Mouse (Mus musculus) limb, embryonic 13.5 days (tissue): ENCODE data around the gene Utp15. TPM values are rescaled to one million over a fixed set of nuclear protein-coding genes. Genes with fewer than 3 reads are reported as not detected.

Experiments
- ATAC-seq: fragments of 200-750 bp; cut with Nextera tagmentation; 2 replicates; pipeline ENCODE4 v1.8.0; 2017; ENCODE audit warnings: low read depth, moderate number of reproducible peaks, moderate TSS enrichment; ENCODE audit not compliant: low FRiP score
- H3K27ac ChIP-seq: fragments of 300-500 bp; sonication (generic); 2 replicates; pipeline ENCODE4 v1.5.1; 2015; ENCODE audit warnings: inconsistent platforms, mild to moderate bottlenecking, moderate library complexity
- H3K27me3 ChIP-seq: fragments of 300-500 bp; sonication (generic); 2 replicates; pipeline ENCODE4 v1.6.1; 2015; ENCODE audit warnings: mild to moderate bottlenecking, inconsistent platforms
- H3K36me3 ChIP-seq: fragments of 300-500 bp; sonication (generic); 2 replicates; pipeline ENCODE4 v1.6.1; 2015; ENCODE audit warnings: inconsistent platforms, mild to moderate bottlenecking, moderate library complexity
- H3K4me1 ChIP-seq: fragments of 300-500 bp; sonication (generic); 2 replicates; pipeline ENCODE4 v1.6.1; 2015; ENCODE audit warnings: inconsistent platforms
- H3K4me2 ChIP-seq: fragments of 300-500 bp; sonication (generic); replicated peaks from 2 replicates; pipeline ENCODE4 v1.6.1; 2015; ENCODE audit warnings: inconsistent platforms, mild to moderate bottlenecking, moderate library complexity
- H3K4me3 ChIP-seq: fragments of 300-500 bp; sonication (generic); 2 replicates; pipeline ENCODE4 v1.5.1; 2015; ENCODE audit warnings: moderate library complexity, mild to moderate bottlenecking, inconsistent platforms
- H3K9ac ChIP-seq: fragments of 300-500 bp; sonication (generic); 2 replicates; pipeline ENCODE4 v1.6.1; 2015; ENCODE audit warnings: mild to moderate bottlenecking, inconsistent platforms
- H3K9me3 ChIP-seq: fragments of 300-500 bp; sonication (generic); 2 replicates; pipeline ENCODE4 v1.6.1; 2016; ENCODE audit warnings: inconsistent platforms
- WGBS: fragments of 180-500 bp; shearing (Covaris S2); methylation state at CpG from one replicate; pipeline ENCODE4 v1.1.7; 2015; 5-methylcytosine and 5-hydroxymethylcytosine counted together
- polyA plus RNA-seq: library from polyadenylated mRNA; unstranded; fragments of >200 nt; fragmentation: Nextera tagmentation; extraction: Ambion mirVana; gene quantifications from 2 replicates; pipeline ENCODE4 v1.2.1, GENCODE M21; 2015

Gene Utp15
- polyA plus RNA-seq, 1 experiment from 2014 or later, result 33.8 TPM

DNA sequence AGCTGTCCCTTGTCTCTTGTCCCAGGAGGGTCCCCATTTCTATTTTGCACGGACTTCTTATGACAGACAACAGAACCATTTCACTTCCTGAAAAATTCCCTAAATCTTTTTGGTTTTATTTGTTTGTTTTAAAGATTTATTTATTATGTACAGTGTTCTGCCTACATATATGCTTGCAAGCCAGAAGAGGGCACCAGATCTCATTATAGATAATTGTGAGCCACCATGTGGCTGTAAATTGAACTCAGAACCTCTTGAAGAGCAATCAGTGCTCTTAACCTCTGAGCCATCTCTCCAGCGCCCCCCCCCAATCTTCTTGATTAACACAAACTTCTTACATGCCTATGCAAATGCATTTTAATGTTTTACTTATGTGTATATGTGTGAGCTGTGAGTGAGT lies 27.9 kb upstream of the Utp15 start:
- H3K27me3 ChIP-seq, result no peaks in the 10 kb centered on the region
- H3K9ac ChIP-seq, result no peak overlapping the region
- H3K36me3 ChIP-seq, result no peaks in the 10 kb centered on the region
- H3K9me3 ChIP-seq, result 0 out of 2 replicates have a peak, but pooled peaks cover 3% of the 10 kb centered on the region
- no peaks in the 10 kb centered on the region for H3K4me1 ChIP-seq
- H3K27ac ChIP-seq, result no peak overlapping the region
- 37% methylated on average over 2 of the region's 2 CpGs for WGBS
- no peak for ATAC-seq
- H3K4me3 ChIP-seq, result no peak overlapping the region
- no peak overlapping the region for H3K4me2 ChIP-seq

DNA sequence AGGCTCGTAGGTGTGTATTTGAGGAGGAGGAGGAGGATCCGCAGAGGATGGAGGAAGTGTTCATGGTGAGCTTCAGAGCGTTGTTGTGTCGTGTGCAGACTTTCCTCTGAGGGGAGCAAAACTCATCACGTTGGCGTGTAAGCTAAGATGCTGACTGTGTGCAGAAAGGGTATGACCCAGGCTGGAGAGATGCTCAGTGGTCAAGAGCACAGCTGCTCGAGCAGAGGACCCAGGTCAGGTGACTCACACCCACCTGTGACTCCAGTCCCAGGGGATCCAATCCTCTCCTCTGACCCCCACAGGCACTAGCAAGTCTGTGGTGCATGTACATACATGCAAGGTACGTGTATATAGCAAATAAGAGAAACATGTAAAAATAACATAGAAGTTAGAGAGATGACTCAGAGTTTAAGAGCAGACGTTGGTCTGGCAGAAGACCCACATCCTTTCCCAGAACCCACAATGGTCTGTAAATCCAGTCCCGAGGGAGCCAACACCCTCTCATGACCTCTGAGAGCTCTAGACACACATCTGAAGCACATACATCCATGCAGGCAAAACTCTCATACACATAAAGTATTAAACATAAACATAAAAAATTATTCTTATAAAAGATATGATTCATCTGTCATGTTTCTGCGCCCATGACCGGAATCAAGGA lies 18.3 kb upstream of the Utp15 start:
- H3K9me3 ChIP-seq, result no peaks in the 10 kb centered on the region
- no peaks in the 10 kb centered on the region for H3K4me1 ChIP-seq
- no peak overlapping the region for H3K4me3 ChIP-seq
- H3K9ac ChIP-seq, result no peak overlapping the region
- no peak overlapping the region for H3K27ac ChIP-seq
- no peaks in the 10 kb centered on the region for H3K36me3 ChIP-seq
- H3K27me3 ChIP-seq, result no peaks in the 10 kb centered on the region
- no peak overlapping the region for H3K4me2 ChIP-seq
- ATAC-seq, result no peak
- 76% methylated on average over 12 of the region's 12 CpGs for WGBS

DNA sequence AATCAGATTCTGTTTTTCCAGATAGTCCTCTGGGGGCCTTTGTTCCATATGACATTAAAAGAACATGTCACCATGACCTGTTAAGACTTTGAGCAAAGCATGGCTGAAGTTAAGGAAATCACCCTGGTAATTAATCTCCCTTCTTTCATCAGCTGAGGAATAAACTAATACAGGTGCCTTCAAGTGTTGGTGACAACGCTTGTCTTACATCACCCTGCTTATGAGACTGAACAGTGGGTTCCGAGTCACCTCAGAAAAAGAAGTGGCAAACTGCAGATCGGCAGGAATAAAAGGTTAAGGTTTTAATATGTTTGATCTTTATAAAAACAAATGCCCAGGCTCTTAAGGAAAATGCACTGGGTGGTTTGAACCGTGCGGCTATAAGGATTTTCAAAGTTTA lies 16.8 kb upstream of the Utp15 start, which contains the start of gene Gm21976:
Gm21976 (plus strand) TSS at position 202 of the 400 bp plus-strand sequence.
- Histone ChIP-seq H3K4me2 (no peak within 1 kb of the TSS), H3K9ac (no peak within 1 kb of the TSS), H3K9me3 (no peaks in the 10 kb centered on the region), H3K27ac (no peak within 1 kb of the TSS), H3K36me3 (peaks cover 6% of the 10 kb centered on the region; the same call in 1 of the 2 replicates), H3K4me3 (no peak within 1 kb of the TSS), H3K27me3 (no peaks in the 10 kb centered on the region), H3K4me1 (no peaks in the 10 kb centered on the region)
- 68% methylated on average over 5 of the region's 5 CpGs for WGBS
- ATAC-seq, result no peak

DNA sequence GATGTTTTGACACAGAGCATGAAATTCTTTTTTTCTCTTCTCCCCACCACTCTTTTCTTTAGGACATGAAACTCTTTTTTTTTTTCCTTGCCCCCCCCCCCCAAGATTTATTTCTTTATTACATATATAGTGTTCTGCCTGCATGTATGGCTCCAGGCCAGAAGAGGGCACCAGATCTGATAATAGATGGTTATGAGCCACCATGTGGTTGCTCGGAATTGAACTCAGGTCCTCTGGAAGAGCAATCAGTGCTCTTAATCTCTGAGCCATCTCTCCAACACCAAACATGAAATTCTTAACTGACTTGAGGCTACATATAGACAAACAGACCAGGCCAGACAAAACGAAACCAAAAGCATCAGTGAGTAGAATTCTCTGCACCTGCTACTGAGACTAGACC lies 14.7 kb upstream of the Utp15 start:
- H3K4me3 ChIP-seq, result no peak overlapping the region
- H3K4me2 ChIP-seq, result no peak overlapping the region
- no peaks in the 10 kb centered on the region for H3K9me3 ChIP-seq
- no peaks in the 10 kb centered on the region for H3K4me1 ChIP-seq
- no peak overlapping the region for H3K27ac ChIP-seq
- 84% methylated on average over 2 of the region's 2 CpGs for WGBS
- peaks cover 24% of the 10 kb centered on the region for H3K36me3 ChIP-seq
- ATAC-seq, result no peak
- no peaks in the 10 kb centered on the region for H3K27me3 ChIP-seq
- H3K9ac ChIP-seq, result no peak overlapping the region

DNA sequence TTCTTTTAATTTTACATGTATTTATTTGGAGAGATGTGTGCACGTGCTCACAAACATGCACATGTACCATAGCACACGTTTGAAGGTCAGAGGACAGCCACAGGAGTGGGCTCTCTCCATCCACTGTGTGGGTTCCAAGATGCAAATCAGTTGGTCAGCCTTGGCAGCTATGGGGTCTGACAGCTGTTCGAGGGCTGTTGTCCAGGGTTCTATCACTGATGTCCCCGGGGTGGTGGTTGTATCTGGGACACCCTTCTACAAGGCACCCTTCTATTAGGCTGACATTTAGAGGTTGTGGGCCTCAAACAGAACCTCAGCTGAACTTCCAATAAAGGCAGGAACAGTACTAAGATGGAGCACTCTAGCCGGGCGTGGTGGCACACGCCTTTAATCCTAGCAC lies 13.4 kb upstream of the Utp15 start:
- no peak overlapping the region for H3K27ac ChIP-seq
- no peaks in the 10 kb centered on the region for H3K9me3 ChIP-seq
- ATAC-seq, result no peak
- H3K36me3 ChIP-seq, result peaks cover 35% of the 10 kb centered on the region
- no peaks in the 10 kb centered on the region for H3K27me3 ChIP-seq
- no peak overlapping the region for H3K9ac ChIP-seq
- no peaks in the 10 kb centered on the region for H3K4me1 ChIP-seq
- 86% methylated on average over 7 of the region's 7 CpGs for WGBS
- H3K4me2 ChIP-seq, result no peak overlapping the region
- H3K4me3 ChIP-seq, result no peak overlapping the region

DNA sequence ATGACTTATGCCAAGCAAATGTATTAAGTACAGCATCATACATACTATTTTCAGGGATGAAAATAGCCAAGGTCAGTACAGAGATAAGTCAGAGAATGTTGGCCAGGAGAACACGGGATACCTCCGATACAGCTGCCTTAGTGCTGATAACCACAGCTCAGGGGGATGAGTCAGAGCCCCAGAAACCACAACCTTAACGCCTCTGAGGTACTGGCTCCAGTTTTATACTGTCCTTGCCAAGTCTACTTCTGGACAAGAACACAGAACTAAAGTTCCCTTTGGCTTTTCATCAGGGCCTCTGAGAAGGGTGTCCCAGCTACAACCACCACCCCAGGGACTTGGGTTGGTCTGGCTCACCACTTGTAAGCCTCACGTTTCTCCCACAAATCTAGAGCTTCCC lies 12.8 kb upstream of the Utp15 start:
- H3K27me3 ChIP-seq, result no peaks in the 10 kb centered on the region
- peaks cover 41% of the 10 kb centered on the region for H3K36me3 ChIP-seq
- ATAC-seq, result no peak
- no peak overlapping the region for H3K4me3 ChIP-seq
- no peaks in the 10 kb centered on the region for H3K9me3 ChIP-seq
- no peak overlapping the region for H3K27ac ChIP-seq
- H3K4me1 ChIP-seq, result no peaks in the 10 kb centered on the region
- no peak overlapping the region for H3K4me2 ChIP-seq
- WGBS, result 85% methylated on average over 4 of the region's 4 CpGs
- no peak overlapping the region for H3K9ac ChIP-seq

DNA sequence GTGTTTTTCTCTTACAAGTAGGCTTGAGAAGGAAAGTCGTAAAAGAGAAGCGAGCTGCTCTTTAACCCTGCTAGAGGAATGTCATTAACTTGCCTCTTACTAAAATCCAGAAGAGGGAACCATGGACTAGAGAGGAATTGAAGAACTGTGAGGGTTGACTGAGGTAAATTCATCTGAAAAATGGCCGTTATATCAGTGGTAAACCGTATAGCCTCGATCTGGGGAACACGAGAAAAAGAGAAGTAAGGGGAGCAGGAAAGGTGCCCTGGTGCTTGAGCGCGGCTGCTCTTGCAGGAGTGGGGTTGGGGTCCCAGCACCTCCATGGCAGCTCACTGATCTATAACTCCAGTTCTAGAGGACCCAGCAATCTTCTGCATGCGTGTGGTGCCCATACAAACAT lies 11.2 kb upstream of the Utp15 start:
- no peak overlapping the region for H3K4me3 ChIP-seq
- H3K4me2 ChIP-seq, result no peak overlapping the region
- 86% methylated on average over 9 of the region's 9 CpGs for WGBS
- no peaks in the 10 kb centered on the region for H3K27me3 ChIP-seq
- H3K36me3 ChIP-seq, result peaks cover 50% of the 10 kb centered on the region
- H3K9ac ChIP-seq, result no peak overlapping the region
- H3K4me1 ChIP-seq, result no peaks in the 10 kb centered on the region
- H3K27ac ChIP-seq, result no peak overlapping the region
- no peak for ATAC-seq
- H3K9me3 ChIP-seq, result no peaks in the 10 kb centered on the region

DNA sequence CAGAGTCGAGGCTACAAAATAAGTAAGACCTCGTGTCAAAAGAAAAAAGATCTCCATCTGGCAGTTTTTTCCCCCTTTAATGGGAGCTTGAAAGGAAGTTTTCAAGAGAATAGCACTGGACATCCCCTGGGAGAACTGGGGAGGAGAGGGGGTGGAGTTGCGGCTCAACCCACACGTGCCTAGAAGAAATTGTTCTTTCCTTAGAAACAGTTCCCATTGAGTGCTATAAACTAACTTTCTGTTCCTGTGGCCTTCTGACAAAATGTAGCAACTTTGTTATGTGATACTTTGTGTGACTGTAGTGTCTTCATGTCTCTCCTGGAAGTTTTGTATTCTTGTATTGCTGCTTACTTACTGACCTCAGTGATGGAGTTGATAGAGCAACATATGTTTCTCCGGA lies 1.3 kb upstream of the Utp15 start:
- WGBS, result 34% methylated on average over 5 of the region's 5 CpGs
- peaks cover 22% of the 10 kb centered on the region for H3K4me1 ChIP-seq
- H3K9me3 ChIP-seq, result no peaks in the 10 kb centered on the region
- no peak overlapping the region for H3K27ac ChIP-seq
- no peaks in the 10 kb centered on the region for H3K27me3 ChIP-seq
- H3K4me3 ChIP-seq, result peak overlapping the region; percentile 92
- H3K36me3 ChIP-seq, result peaks cover 28% of the 10 kb centered on the region
- H3K9ac ChIP-seq, result peak overlapping the region; percentile 86; the same call in 1 of the 2 replicates
- peak overlapping the region; percentile 67 for H3K4me2 ChIP-seq
- no peak for ATAC-seq

DNA sequence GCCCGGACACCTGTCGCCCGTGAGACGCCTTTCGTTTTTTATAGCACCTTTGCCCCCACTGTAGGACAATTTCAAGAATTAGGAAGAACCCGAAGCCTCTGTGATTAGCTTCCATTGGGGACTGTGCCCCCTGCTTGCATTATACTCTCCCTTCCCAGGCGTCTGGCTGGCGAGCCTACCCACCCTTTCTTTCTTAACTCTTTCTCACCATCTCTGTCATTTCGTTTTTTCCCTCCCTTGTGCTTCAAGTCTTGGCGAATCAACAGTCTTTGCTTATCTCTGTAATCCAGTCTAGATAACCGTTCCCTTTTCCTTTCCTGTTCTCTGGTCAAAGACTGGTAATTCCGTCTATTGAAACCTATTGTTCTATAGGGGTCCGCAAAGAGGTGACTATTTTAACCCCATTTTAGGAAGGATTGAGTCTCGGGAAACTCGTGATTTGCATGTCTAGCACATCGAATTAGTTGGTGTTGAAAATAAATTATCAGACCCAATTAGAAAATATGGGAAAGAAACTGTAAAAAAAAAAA lies 682 bp upstream of the Utp15 start:
- H3K27me3 ChIP-seq, result no peaks in the 10 kb centered on the region
- peak overlapping the region; percentile 81 for H3K27ac ChIP-seq
- H3K4me2 ChIP-seq, result peak overlapping the region; percentile 67
- peak overlapping the region; percentile 92 for H3K4me3 ChIP-seq
- peak overlapping the region; percentile 86 for H3K9ac ChIP-seq
- H3K36me3 ChIP-seq, result peaks cover 28% of the 10 kb centered on the region
- ATAC-seq, result no peak; the same call in 1 of the 2 replicates
- no peaks in the 10 kb centered on the region for H3K9me3 ChIP-seq
- H3K4me1 ChIP-seq, result peaks cover 22% of the 10 kb centered on the region
- WGBS, result 1% methylated on average over 16 of the region's 16 CpGs

DNA sequence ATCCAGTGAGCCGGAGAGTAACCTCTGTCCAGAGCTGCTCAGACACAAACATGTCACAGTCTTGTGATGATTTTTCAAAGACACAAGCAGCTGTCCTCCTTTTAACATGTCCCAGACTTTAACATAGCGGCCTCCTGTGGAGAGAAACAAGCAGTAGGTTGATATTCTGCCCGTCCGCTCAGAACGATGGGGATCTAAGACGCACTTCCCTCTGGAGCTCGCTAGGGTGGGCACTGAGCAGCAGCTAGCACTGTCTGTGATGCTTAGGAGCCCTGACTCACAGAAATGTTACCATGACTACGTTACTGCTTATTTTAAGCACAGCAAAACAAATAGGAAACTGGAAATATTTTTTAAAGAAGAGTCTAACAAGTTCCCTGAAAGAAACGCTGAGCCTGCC lies 7.9 kb downstream of the Utp15 start:
- Histone ChIP-seq H3K27ac (no peak overlapping the region), H3K4me3 (no peak overlapping the region), H3K4me2 (no peak overlapping the region), H3K36me3 (peaks cover 84% of the 10 kb centered on the region), H3K9ac (no peak overlapping the region), H3K9me3 (no peaks in the 10 kb centered on the region), H3K27me3 (no peaks in the 10 kb centered on the region), H3K4me1 (no peaks in the 10 kb centered on the region)
- WGBS, result 74% methylated on average over 9 of the region's 9 CpGs
- no peak for ATAC-seq

DNA sequence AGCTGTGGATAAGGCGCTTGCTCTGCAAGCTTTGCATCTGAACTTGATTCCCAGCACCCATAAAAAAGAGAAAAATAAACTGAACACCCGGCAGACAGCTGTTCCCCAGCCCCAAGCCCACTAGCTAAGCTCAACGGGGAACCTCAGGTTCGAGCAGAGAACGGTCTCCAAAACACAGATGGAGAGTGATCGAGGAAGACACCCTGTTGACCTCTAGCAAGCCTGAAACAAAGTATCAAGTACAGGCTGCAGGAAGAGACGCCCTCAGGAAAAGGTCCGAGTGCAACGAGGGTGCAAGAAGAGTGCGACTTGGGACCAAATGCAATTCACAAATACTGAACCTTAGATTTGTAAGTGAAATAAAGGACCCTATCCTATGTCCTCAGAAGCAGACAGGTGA lies 13.2 kb downstream of the Utp15 start:
- Histone ChIP-seq H3K4me1 (no peaks in the 10 kb centered on the region), H3K9me3 (no peaks in the 10 kb centered on the region), H3K27ac (no peak overlapping the region), H3K27me3 (no peaks in the 10 kb centered on the region), H3K4me2 (no peak overlapping the region), H3K9ac (no peak overlapping the region), H3K36me3 (peaks cover 65% of the 10 kb centered on the region), H3K4me3 (no peak overlapping the region)
- 77% methylated on average over 10 of the region's 10 CpGs for WGBS
- no peak for ATAC-seq

DNA sequence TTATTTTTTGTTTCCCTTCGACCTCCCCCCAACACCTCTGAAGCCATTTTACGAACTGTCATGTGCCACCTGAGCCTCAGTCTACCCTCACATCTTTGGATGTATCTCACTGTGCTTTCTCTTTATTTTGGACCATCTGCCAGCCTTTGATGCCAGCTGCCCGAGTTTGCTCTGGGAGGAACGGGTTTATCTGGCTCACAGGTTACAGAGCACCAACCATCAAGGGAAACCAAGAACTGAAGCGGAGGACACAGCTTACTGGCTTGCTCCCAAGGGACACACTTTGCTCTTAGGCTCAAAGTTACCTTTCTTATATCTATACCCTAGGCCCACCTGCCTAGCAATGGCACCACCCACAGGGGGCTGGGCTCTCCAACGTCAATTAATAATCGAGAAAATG lies 17.5 kb downstream of the Utp15 start:
- H3K27me3 ChIP-seq, result 0 out of 2 replicates have a peak, but pooled peaks cover 2% of the 10 kb centered on the region
- no peak overlapping the region for H3K27ac ChIP-seq
- no peak overlapping the region for H3K4me2 ChIP-seq
- H3K4me1 ChIP-seq, result no peaks in the 10 kb centered on the region
- H3K4me3 ChIP-seq, result no peak overlapping the region
- no peaks in the 10 kb centered on the region for H3K9me3 ChIP-seq
- H3K36me3 ChIP-seq, result peaks cover 31% of the 10 kb centered on the region
- WGBS, result 69% methylated on average over 7 of the region's 7 CpGs
- no peak for ATAC-seq
- no peak overlapping the region for H3K9ac ChIP-seq
